Mouse (Mus musculus) thymus, postnatal 0 days (tissue): ENCODE data around the gene Hint2. TPM values are rescaled to one million over a fixed set of nuclear protein-coding genes. Genes with fewer than 3 reads are reported as not detected.

Source experiments
- DNase-seq: peaks from one replicate; pipeline ENCODE4 v3.0.0-alpha.2; 2015; ENCODE audit warnings: low spot score
- microRNA-seq: library from miRNA; unstranded; fragments of <30 nt; microRNA quantifications from one replicate; pipeline ENCODE4, GENCODE M21; 2016; ENCODE audit warnings: borderline number of aligned reads
- polyA plus RNA-seq: library from polyadenylated mRNA; unstranded; fragments of >200 nt; fragmentation: Nextera tagmentation; extraction: Ambion mirVana; gene quantifications from 2 replicates; pipeline ENCODE4 v1.2.1, GENCODE M21; 2015

Gene Hint2
- polyA plus RNA-seq, 1 experiment from 2014 or later, result 74.7 TPM

GRCm38 (mm10) chr4:43612534-43612933 lies 43.7 kb downstream of the Hint2 start:
- no peak for DNase-seq

GRCm38 (mm10) chr4:43604751-43605685 lies 51.2 kb downstream of the Hint2 start:
- DNase-seq, result no peak

Small RNA genes within 50 kb of the gene (microRNA-seq; reads per million reads assigned to microRNA genes)
- not detected for gene Gm25262

Other genes with a start within 250 kb of the Hint2 start
- gene Fam166b, start 227.3 kb downstream of the Hint2 start, polyA plus RNA-seq, result 0.14 and 0.19 TPM in 2 replicates
- gene Tesk1, start 214.5 kb downstream of the Hint2 start, polyA plus RNA-seq, result 2.1 and 2.8 TPM in 2 replicates
- gene Cd72, start 201.8 kb downstream of the Hint2 start, polyA plus RNA-seq, result 6.4 and 6.6 TPM in 2 replicates
- 138 and 168 TPM in 2 replicates for gene Sit1, start 172.7 kb downstream of the Hint2 start, polyA plus RNA-seq
- 85.1 and 92.8 TPM in 2 replicates for gene Ccdc107, start 163.6 kb downstream of the Hint2 start, polyA plus RNA-seq
- 35.5 and 37.1 TPM in 2 replicates for gene Arhgef39, start 156.8 kb downstream of the Hint2 start, polyA plus RNA-seq
- gene Car9, start 149.5 kb downstream of the Hint2 start, polyA plus RNA-seq, result 1.6 TPM in 2 replicates
- gene Tpm2, start 132.7 kb downstream of the Hint2 start, polyA plus RNA-seq, result 28.1 and 34.2 TPM in 2 replicates
- 51.7 and 61.2 TPM in 2 replicates for gene Creb3, start 94.1 kb downstream of the Hint2 start, polyA plus RNA-seq
- 80.7 and 87.0 TPM in 2 replicates for gene Tln1, start 93.8 kb downstream of the Hint2 start, polyA plus RNA-seq
- gene Rgp1, start 77.8 kb downstream of the Hint2 start, polyA plus RNA-seq, result 18.9 and 21.1 TPM in 2 replicates
- gene Gba2, start 77.6 kb downstream of the Hint2 start, polyA plus RNA-seq, result 26.9 and 29.3 TPM in 2 replicates
- gene Msmp, start 72.0 kb downstream of the Hint2 start, polyA plus RNA-seq, result 0.23 TPM in 1 of 2 replicates, not detected in the other
- gene Npr2, start 24.5 kb downstream of the Hint2 start, polyA plus RNA-seq, result 0.75 and 0.91 TPM in 2 replicates
- 0.14 and 0.66 TPM in 2 replicates for gene Spag8, start 2.9 kb downstream of the Hint2 start, polyA plus RNA-seq
- 0.76 and 1.1 TPM in 2 replicates for gene Tmem8b, start 12.5 kb upstream of the Hint2 start, polyA plus RNA-seq
- 3.2 and 3.3 TPM in 2 replicates for gene Fam221b, start 12.7 kb upstream of the Hint2 start, polyA plus RNA-seq
- gene Olfr70, start 44.3 kb upstream of the Hint2 start, polyA plus RNA-seq, result not detected in 2 replicates
- gene Olfr71, start 53.8 kb upstream of the Hint2 start, polyA plus RNA-seq, result not detected in 2 replicates
- gene Hrct1, start 70.7 kb upstream of the Hint2 start, polyA plus RNA-seq, result 1.1 and 1.5 TPM in 2 replicates
- gene Spaar, start 73.6 kb upstream of the Hint2 start, polyA plus RNA-seq, result 0.28 and 0.43 TPM in 2 replicates
- not detected in 2 replicates for gene Olfr159, start 114.5 kb upstream of the Hint2 start, polyA plus RNA-seq
- gene Olfr156, start 167.4 kb upstream of the Hint2 start, polyA plus RNA-seq, result not detected in 2 replicates
- gene Olfr157, start 183.7 kb upstream of the Hint2 start, polyA plus RNA-seq, result 0.03 TPM in 1 of 2 replicates, not detected in the other
- gene Olfr155, start 195.1 kb upstream of the Hint2 start, polyA plus RNA-seq, result not detected in 2 replicates
- gene Reck, start 219.1 kb upstream of the Hint2 start, polyA plus RNA-seq, result 2.1 and 2.2 TPM in 2 replicates